Mouse (Mus musculus) megakaryocyte, adult 5-6 weeks (primary cell): Measurements from ENCODE around the gene Tmod4. TPM values are rescaled to one million over a fixed set of nuclear protein-coding genes. Genes with fewer than 3 reads are reported as not detected.

ENCODE experiments used
- ATAC-seq: 2 replicates; pipeline ENCODE4 v1.8.0; 2016; ENCODE audit warnings: mild to moderate bottlenecking, inconsistent platforms; ENCODE audit not compliant: poor library complexity, severe bottlenecking
- total RNA-seq, 2 experiments: library from RNA; stranded (forward) in 1 of 2; stranded (reverse) in 1 of 2; fragments of 153-499, 151-499 nt in 1 of 2; fragments of 221-1000, 200-1000 nt in 1 of 2; gene quantifications; 2 replicates each; pipeline versions ENCODE4 v1.2.3 to v1.2.4; 2015 to 2017

Tmod4 gene
- total RNA-seq, 2 experiments from 2014 or later = 1.1 TPM; not detected in 1

DNA sequence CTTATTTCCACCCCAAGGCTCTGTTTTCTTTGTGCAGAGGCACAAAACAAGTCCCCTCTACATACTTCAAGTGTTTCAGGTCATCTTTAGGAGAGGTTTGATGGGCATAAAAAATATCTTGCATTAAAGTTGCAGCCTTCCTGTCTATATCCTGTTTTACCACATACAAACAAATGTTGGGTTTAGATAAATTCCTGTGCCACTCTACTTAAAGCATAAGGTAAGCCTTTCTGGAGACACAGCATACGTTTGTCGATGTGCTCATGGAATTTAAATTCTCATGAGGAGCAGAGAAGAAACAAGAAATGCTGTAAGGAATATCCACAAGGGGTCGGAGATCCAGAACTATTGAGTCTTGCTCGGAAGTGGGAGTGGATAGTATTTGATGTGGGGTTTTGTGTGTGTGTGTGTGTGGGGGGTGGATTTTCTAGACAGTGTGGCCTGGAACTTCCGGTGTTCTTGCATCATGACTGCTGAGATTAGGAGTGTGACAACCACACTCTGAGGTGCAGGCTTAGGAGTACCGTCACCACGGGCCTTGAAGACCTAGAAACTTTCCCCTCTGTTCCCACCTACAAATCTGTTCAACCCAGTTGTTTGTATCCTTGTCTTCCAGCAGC lies 11.3 kb downstream of the Tmod4 start:
- ATAC-seq = peak; percentile 35

DNA sequence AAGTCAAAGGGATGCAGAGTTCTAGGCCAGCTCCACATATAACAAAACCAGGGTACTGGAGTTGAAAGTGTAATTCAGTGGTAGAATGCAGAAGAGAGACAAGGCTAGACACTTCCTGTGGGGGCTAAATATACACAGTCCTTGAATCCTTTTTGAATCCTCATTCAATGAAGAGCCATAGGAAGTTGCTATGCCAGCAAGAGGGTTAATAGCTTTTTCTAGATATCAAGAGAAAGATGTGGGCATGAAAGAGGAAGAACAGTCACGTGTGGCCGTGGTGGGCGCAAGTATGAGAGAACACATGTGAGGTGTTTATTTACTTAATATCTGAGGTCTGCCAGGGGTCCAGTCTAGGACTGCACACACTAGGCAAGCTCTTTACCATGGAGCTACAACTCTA lies 12.1 kb downstream of the Tmod4 start:
- ATAC-seq = no peak

DNA sequence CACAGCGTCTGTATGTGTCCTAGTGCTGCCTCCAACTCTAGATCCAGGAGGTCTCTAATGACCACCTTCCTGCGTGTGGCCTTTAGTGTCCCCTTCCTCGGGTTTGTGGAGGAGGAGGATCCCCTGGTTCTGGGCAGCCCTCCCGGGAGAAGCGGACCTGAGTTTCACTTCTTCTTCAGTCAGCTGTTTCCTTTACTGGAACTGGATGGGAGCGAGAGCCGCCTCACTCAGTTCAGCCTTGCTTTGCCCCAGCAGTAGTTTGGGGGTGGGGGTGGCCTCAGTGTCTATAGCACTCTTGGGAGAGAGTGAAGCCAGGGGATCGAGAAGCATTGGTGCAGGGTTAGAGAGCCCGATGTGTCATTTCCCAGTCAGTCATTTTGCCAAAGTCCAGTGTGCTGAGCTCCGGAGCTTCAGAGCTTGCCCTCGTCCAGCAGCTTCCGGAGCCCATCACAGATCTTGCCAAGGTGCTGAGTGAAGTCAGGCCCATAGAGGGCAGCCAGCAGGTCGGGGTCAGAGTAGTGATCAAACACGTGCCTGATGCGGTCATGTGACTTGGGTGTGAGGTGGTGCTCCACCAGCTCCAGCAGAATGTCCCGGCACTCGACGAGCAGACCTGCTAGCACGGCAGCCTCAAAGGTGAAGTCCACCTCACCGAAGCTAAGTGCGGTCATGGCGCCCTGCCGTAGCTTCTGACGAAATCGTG lies 15.5 kb downstream of the Tmod4 start:
- ATAC-seq = no peak

DNA sequence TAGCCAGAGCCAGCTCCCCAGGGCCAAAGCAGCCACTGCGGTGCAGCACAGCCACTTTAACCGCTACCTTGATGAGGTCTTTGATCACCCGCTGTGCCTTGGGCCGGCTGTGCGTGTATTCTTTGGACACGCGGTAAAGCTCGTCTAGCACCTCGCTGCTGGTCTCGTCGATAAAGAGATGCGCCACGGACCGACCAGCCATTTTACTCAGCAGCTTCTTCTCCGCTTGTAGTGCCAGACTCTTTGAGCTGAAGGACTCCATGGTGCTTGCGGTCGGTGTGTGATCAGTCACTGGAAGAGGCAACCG lies 16.0 kb downstream of the Tmod4 start:
- ATAC-seq = no peak

DNA sequence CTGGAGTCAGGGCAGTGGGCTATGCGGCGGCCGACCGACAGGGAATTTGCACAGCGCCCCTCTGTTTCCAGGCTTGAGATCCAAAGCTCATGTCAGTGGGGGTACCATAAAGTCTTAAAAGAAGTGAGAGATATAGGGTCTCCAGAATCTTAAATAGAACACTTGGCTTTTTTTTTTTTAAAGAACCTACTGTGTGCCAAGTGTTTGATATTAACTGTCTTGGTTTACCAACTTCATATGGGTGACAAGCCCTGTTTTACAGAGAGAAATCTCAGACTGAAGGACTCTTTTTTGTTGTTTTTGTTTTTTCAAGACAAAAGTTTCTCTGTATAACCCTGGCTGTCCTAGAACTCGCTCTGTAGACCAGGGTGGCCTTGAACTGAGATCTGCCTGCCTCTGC lies 16.5 kb downstream of the Tmod4 start:
- no peak for ATAC-seq

DNA sequence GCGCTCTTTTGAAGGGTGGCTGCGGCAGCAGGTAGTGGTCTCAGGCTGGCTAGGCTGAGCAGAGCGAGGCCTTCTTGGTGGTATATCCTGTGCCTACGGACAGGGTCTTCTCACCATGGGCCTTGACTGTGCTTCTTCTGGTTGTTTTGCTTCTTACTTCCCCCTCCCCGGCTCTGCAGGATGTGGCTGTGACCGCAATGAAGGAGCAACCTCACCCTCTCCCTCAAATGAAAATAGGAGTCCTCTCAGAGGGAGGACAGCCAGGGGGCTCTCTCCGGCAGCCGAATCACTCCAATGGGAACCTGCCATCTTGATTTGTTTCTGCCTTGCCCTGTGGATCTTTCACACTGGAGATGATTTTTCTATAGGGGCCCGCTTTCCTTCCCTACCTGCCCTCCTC lies 17.2 kb downstream of the Tmod4 start:
- peak; percentile 69 for ATAC-seq

DNA sequence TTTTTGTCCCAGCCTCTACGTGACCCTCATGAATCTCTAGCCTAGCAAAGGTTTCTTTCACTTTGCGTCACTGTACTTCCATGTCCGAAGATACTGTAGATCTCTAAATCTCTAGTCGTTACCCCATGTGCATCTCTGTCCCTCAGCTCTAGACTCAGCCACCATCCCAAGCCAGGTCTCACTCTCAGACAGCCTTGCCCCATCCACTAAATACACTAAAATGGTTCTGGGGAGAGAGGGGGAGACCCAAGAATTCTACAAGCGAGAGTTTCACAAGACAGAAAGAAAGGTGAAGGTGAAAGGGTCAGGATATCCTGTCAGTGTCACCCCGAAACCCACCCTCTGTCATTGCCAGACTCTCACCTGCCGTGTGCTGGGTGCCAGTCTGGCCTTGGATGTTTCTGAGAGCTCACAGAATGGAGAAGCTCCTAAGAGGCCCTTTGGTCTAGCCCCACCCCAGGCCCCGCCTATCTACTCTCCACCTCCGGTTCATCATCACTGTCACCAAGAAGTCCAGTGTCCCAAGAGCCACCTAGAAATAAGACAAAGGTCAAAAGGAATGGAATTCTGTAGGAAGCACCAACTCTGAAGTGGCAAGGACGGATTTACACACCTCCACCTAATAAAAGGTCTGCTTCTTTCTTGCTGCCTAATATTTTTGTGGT lies 17.8 kb downstream of the Tmod4 start, which contains the start of gene Tnfaip8l2:
Gene Tnfaip8l2 (minus strand): TSS at position 409 of the 665 bp plus-strand sequence.
- ATAC-seq = peak; percentile 86

DNA sequence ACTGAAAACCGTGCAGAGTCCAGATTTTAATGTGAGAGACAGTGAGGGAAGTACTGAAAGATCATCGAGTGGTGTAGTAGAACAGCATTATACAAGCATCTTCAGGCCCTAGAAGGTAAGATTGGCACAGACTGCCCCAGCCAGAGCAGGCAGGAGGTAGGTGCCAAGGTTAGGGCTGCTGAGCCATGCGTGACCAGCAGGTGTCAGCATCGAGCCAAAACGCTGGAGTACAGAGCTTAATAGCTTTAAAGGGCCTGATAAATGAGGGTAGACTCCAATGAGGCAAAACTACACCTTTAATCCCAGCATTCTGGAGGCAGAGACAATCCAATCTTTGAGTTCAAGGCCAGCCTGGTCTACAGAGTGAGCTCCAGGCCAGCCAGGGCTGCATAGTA lies 18.3 kb downstream of the Tmod4 start:
- peak; percentile 78 for ATAC-seq

DNA sequence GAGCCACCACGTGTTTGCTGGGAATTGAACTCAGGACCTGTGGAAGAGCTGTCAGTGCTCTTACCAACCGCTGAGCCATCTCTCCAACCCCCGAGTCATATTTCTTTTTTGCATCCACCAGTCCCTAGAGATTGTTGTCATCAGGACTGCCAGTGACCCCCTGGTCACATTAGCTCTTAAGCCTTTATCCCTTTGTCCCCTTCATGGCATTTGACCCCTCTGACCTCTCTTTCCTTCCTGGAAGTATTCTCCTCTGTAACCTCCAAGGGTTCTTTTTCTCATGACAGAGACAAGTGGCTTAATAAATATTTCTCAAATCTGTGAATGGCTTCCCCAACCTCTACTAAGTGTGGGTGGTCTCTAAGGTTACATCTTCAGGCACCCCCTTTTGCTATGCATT lies 23.6 kb downstream of the Tmod4 start:
- no peak for ATAC-seq

DNA sequence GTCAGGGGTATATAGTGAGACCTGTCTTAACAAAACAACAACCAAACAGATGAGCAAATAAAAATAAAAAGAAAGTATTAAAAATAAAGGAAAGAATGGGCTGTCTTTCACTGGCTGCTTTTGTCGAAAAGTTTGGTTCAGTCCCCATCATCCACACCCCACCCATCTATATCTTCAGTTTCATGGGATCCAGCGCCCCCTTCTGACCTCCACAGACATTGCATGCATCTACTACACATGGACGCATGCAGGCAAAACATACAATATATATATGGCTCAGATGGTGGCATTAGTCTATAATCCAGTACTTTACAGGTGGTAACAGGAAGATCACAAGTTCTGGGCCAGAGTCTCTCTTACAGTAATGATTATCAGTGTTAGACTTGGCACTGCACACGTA lies 29.6 kb downstream of the Tmod4 start:
- peak; percentile 86 for ATAC-seq

DNA sequence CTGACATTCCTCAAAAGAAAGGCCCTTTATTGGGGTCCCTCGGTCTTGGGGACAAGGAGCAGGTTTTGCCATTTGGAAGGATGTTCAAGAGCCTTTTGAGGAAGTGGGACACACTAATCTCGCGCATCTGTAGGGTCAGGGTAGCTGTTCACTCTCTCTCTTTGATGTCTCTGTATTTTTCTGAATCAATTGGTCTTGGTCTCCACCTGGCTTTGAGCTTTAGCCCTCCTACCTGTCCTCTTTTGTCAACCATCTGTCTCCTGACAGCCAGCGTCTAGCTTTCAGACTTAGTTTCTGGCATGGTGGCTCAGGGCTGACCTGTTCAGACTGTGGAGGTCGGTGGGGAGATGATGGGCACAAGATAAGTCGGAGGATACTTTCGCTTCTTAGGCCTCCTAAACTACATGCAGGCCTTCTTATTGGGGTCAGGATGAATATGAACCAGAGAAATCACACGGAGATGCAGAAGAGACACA lies 35.3 kb downstream of the Tmod4 start:
- peak; percentile 13 for ATAC-seq

DNA sequence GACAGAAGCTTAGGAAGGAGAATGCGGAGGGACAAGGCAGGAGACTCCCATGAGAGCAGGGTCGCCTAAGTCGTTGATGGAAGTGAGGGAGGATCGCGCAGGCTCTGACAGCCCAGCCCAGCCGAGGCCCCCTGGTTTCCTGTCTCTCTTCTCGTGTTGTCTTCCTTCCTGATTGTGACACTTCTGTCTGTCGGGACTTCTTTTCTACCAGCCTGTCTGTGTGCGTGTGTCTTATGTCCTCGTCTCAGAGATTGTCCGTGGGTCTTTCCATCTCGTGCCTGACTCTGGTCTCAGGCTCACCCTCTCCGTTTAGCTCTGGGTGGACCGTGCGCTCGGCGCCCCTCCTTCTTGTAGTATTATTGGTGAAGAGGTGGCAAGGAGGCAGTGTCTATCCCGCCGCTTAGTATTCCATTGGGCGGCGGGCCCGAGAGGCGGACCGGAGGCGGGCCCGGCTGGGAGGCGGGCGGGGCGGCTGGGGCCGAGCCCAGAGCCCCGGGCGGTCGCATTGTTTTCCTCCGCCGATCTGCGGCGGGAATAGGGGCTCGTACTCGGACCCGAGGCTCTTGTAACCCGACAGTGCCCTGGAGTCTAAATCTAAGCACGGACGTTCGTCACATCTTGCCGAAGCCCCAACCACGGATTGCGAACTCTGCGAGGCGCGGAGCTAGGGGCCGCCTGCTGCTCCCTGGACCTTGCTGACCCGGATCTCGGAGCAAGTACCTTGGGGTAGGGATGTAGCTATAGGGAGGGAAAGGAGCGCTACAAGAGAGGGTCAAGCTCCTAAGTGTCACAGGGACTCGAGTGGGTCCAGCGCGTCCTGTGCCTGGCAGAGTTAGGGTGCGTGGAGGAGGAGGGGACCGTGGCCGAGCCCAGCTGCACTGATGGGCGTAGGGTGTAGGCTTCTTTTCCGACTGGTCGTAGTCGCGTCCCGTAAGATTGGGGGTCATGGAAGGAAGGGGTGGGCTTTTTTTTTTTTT lies 36.0 kb downstream of the Tmod4 start, which contains the start of gene Sema6c:
Gene Sema6c (plus strand): TSS at position 471 of the 977 bp plus-strand sequence.
- peak; percentile 98 for ATAC-seq

DNA sequence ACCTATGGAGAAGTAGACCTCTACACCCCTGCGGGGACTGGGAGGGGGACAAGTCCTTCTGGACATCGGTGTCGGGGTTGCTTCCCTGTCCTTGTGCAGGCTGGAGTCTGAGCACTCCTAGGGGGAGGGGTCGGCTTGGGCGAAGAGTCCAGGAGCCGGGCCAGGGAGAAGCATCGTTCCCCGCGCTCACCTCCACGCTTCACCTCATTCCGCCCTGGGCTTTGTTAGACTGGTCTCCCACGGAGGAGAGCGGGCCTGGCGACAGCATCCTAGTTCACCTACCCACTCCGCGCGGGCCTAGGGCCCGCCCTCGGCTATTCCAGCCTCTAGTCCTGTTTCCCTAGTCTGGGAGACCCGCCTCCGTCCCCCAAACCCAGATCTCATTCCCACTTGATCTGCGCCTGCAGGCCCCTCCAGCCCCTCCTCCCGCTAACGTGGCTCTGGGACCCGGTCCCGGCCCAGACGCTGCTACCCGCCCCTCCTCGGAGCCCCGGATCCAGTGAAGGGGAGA lies 36.8 kb downstream of the Tmod4 start:
- ATAC-seq = no peak

DNA sequence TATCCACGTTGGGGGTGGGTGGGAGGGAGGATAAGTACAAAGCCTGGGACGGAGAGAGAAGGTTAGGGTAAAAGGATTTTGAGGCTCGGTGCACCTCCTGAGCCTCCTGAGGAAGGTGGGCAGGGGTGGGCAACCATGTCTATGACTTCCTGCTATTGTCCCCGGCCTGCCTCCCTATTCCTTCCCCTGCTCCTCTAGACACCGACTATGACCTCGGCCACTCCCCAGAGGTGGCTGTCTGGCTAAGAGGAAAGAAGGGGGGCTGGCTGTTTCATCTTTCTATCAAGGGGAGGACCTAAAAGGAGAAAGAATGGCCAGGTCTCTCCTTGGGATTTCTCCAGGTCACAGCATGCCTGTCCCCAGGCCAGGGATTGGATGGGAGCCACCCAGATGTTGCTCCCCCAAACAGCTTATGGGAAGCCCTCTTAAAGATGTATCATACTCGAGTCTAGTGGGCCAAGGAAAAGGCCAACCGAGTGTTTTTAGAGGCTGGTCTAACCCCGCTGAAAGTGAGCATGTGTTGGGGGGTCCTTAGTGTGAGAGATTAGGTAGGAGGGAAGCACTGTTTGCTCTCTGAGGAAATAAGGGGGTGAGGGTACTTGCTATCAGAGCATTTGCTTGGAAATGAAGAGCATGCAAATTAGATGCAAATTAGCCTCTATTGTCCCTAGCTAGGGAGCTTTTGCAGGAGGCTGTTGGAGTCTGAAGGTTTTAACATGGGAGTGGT lies 37.5 kb downstream of the Tmod4 start:
- no peak for ATAC-seq

DNA sequence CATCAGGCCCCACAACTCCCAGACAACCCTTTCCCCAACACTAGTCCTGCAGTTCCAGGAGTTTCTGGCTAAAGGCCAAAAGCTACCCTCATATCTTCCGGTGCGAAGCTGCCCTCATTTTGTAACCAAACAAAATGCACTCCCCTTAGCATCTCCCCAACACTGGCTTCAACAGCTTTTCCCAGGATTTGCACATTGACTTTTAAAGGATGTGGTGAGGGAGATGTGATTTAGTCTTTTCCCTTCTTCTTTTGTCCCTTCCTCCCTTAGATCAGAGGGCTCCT lies 38.0 kb downstream of the Tmod4 start:
- no peak for ATAC-seq

DNA sequence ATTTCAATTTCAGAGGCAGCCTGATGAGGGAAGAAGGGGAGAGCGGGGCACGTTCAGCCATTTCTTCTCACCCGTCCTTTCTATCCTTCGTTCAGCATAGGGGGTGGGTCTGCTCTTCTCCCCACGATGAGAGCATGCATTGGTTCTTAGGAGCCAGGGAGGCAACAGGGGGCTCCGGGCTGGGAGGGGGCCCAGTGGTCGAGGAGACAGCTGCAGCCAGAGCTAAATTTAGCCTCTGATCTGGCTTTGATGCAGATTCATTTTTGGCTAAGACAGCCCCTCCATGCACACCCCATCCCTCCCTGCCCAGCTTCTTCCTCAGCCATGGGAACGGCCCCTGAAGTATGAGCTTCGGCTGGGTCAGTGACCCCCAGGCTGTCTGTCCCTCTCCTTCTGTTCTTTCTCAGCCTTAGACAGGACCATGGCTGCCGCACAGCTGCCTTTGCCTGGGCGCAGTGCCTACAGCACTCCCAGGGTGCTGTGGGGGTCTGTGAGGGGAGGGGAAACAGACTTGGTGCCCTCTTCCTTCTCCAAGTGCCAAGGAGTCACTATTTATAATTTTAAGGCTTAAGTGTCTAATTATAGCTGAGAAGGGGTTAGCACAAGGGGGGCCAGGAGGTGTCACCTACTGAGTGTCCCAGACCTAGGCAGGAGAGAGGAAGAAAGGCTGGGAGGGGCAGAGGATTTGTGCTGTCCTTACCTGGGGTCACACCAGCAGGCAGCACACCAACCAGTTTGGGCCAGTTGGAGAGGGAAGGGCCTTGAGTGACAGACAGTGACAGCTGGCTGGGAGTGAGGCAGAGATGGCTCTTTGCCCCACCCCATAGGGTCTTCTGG lies 39.4 kb downstream of the Tmod4 start:
- ATAC-seq = no peak

DNA sequence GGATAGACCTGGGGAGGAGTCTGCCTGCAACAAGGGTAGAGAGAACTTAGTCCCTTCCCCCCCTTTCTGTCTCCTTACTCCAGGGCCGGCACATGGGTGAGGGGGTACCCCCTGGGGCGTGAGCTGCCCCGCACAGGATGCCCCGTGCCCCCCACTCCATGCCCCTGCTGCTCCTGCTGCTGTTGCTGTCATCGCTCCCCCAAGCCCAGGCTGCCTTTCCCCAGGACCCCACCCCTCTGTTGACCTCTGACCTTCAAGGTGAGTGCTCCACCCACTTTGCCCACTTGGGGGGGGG lies 39.9 kb downstream of the Tmod4 start:
- no peak for ATAC-seq

DNA sequence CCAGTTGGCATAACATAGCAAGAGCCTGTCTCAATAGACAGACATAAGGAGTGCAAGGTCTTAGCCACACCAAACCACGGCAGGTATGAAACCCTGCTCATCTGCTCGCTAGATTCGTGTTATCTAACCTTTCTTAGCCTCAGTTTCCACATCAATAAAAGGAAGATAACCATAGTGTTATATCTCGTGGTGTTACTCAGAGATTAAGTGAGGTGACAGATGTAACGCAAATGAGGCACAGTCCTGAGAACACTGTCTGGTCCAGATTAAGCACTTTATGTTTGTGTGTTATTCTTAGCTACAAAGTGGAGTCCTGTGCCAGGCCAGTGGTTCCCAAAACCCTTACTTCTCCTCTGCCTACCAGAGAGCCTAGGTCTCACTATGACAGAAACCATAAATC lies 40.6 kb downstream of the Tmod4 start:
- ATAC-seq = no peak

DNA sequence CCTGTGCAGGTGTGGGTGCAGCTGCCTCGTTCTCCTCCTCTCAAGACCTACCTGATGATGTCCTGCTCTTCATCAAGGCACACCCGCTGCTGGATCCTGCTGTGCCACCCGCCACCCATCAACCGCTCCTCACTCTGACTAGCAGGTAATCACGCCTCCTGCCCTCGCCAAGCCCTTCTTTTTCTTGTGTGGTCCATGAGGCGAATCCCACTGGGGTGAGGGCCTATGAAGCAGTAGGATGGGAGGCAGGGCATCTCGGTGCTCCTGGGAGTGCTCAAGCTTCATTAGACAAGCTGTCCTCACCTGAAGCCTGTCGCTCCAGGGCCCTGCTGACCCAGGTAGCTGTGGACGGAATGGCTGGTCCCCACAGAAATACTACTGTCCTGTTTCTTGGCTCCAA lies 45.7 kb downstream of the Tmod4 start:
- no peak for ATAC-seq

DNA sequence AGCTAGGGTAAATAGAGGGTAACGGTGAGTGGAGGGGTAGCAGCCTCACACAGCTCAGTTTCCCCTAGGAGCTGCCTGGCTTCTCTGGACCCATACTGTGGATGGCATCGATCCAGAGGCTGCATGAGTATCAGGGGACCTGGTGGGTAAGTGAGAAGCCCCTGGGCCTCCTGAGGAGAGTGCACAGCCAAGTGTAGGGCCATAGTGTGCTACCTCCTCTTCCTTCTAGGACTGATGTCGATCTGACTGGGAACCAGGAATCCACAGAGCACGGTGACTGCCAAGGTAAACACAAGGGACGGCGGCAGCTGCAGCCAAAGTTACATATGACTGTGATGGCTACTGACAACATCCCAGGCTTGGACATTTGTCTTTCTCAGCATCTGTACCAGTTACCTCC lies 46.8 kb downstream of the Tmod4 start:
- no peak for ATAC-seq
